Mouse (Mus musculus) frontal cortex, postnatal 14 days (tissue): Measurements from ENCODE around the gene Mpped1.

Experiments
- DNase-seq, 2 experiments: peaks; one replicate each; pipeline ENCODE4 v3.0.0; 2022; ENCODE audit warnings: low spot score in 2 of 2

Mpped1 gene

GRCm38 (mm10) chr15:83779387-83779786 is at the start of gene Mpped1:
Gene Mpped1 (plus strand): TSS chr15:83779467.
- DNase-seq = no peak

GRCm38 (mm10) chr15:83740676-83741422 is 38.4 kb upstream of the Mpped1 start:
- DNase-seq = no peak

GRCm38 (mm10) chr15:83742018-83742417 is 37.2 kb upstream of the Mpped1 start:
- DNase-seq = no peak

GRCm38 (mm10) chr15:83746311-83746710 is 33.0 kb upstream of the Mpped1 start:
- peak; percentile 67 to 79 for DNase-seq

- no peak for DNase-seq
Measured at GRCm38 (mm10) chr15:83748986-83749385, 30.3 kb upstream of the Mpped1 start.

- DNase-seq = no peak
Measured at GRCm38 (mm10) chr15:83749436-83749835, 29.8 kb upstream of the Mpped1 start.

GRCm38 (mm10) chr15:83756742-83757141 is 22.5 kb upstream of the Mpped1 start:
- no peak for DNase-seq

- DNase-seq = no peak
Measured at GRCm38 (mm10) chr15:83758958-83759357, 20.3 kb upstream of the Mpped1 start.

- DNase-seq = peak in 1 of 2 experiments; percentile 64
Measured at GRCm38 (mm10) chr15:83760683-83761082, 18.6 kb upstream of the Mpped1 start.

GRCm38 (mm10) chr15:83761512-83761911 is 17.8 kb upstream of the Mpped1 start:
- DNase-seq = no peak

GRCm38 (mm10) chr15:83765388-83766029 is 13.8 kb upstream of the Mpped1 start:
- DNase-seq = no peak

- DNase-seq = no peak
Measured at GRCm38 (mm10) chr15:83771346-83772053, 7.8 kb upstream of the Mpped1 start.

- DNase-seq = peak in 1 of 2 experiments; percentile 51
Measured at GRCm38 (mm10) chr15:83772460-83772859, 6.8 kb upstream of the Mpped1 start.

- peak in 1 of 2 experiments; percentile 60 for DNase-seq
Measured at GRCm38 (mm10) chr15:83772953-83773352, 6.3 kb upstream of the Mpped1 start.

- DNase-seq = no peak
Measured at GRCm38 (mm10) chr15:83774922-83775321, 4.3 kb upstream of the Mpped1 start.

- DNase-seq = no peak
Measured at GRCm38 (mm10) chr15:83776265-83777000, 2.8 kb upstream of the Mpped1 start.

- no peak for DNase-seq
Measured at GRCm38 (mm10) chr15:83777476-83777875, 1.8 kb upstream of the Mpped1 start.

- no peak for DNase-seq
Measured at GRCm38 (mm10) chr15:83779855-83780740, 831 bp downstream of the Mpped1 start.

- no peak for DNase-seq
Measured at GRCm38 (mm10) chr15:83781304-83781703, 2.0 kb downstream of the Mpped1 start.

- no peak for DNase-seq
Measured at GRCm38 (mm10) chr15:83782284-83782683, 3.0 kb downstream of the Mpped1 start.

- DNase-seq = peak in 1 of 2 experiments; percentile 60
Measured at GRCm38 (mm10) chr15:83784772-83785171, 5.5 kb downstream of the Mpped1 start.
